Mouse (Mus musculus) gastrocnemius, postnatal 14 days (tissue): ENCODE data around the gene Dock7. TPM values are rescaled to one million over a fixed set of nuclear protein-coding genes. Genes with fewer than 3 reads are reported as not detected.
"Not testable (repeated sequence)": the region's sequence is repeated elsewhere in the genome, so short reads cannot be mapped to it uniquely, and the experiment has no call there.

ENCODE experiments used
- DNase-seq: peaks from one replicate; pipeline ENCODE4 v3.0.0; 2021; ENCODE audit warnings: mixed read lengths
- intact Hi-C: fragments of 180-260 bp; cut with DNase I; formaldehyde crosslinking; loops from one replicate; pipeline ENCODE4 v1.15.1; 2025; ENCODE audit warnings: low total_unique reads
- total RNA-seq, 2 experiments: library from RNA; stranded (reverse); gene quantifications; 2 replicates each; pipeline ENCODE4 v1.2.3; 2021

Gene Dock7
- total RNA-seq, 2 experiments from 2014 or later: 11.0 to 14.7 TPM

DNA sequence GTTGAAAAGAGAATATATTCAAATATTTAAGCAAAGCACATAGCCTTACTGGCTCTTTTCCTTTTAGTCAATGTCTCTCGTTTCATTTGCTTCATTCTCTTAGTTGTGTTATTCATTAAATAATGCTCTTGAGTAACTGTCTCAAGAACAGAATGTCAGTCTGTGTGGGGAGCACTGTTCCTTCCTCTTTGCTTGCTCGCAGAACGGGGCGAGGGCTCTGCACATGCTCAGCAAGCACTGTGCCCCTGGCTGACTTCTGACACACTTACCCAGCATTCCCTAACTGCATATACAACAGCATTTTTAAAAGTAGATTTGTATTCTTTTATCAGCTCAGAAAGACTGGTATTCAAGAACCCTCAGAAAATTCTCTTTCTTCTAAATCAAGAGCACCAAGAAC lies 87.8 kb downstream of the Dock7 start:
- intact Hi-C loops: no loop called here

DNA sequence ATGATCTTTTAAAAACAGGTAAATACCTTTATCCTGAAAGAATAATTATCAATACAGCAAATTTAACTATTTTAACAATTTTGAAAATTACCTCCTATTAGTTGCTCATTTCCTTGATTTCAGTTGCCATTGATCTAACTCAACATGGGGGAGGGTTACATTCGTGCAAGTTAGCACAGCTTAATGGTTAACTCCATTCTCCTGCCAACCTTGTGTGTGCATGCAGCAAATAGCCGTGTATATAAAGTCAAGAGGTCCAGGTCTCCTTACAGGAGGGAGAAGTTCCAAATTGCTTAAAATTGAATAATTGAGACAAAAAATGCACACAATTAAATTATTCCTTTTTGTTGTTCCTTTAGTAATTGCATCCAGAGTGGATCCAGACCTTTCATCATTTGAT lies 90.0 kb downstream of the Dock7 start, which contains the start of gene Angptl3:
Angptl3 (plus strand) TSS at position 269 of the 400 bp plus-strand sequence.
- DNase-seq: no peak
- intact Hi-C loops: no loop called here

More for the DNA sequence above, 87.8 kb downstream of the Dock7 start:
- DNase-seq: no peak

DNA sequence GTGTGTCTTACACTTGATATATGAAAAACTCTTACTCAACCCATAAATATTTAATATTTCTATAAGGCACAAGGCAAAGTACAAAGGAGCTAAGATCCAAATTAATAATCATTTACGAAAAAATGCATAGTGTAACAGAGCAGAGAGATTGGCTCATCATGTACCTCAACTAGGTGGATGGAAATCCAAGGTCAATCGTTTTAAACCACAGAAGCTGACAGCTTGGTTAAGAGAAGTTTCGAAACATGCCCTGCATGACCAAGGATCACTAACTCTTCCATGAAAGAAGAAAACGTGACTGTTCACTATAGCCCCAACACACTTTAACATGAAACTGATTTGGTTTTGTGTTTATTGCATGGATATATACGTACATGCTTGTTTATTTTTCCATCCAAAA lies 92.3 kb downstream of the Dock7 start:
- intact Hi-C loops: no loop called here
- DNase-seq: no peak

DNA sequence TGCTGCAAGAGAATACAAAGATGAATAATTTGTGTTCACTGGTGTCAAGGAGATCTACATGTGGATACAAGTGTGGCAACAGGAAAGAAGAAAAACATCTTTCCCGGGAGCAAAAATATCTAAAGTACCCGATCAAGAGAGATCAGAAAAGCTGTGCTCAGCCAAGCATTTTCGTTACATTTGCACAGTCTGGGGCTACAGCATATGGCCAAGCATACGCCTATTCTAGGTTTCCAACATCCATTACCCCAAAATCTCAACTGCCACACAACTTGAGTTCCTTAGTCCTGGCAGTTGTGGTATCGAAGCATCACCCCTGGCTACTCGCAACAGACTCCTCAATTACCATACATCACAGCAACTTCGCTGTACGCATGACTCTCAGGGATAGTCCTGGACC lies 98.5 kb downstream of the Dock7 start:
- intact Hi-C loops: no loop called here
- DNase-seq: no peak

DNA sequence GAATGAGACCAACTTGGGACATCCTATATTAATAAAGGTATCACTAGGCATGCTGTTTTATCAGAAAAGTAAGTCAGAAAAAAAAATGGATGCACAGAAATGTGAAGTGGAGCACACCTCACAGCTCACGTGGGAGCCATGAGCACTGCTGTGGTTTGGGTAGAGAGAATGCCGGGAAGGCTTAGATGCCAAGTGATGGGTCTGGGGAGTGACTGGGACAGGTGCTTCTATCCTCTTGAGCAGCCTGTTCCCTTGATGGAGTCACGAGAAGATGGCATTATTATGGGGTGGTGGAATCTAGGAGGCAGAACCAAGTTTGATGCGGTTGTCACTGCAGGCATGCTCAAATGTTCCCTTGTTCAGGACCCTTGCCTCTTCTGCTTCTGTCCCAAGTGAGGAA lies 109.7 kb downstream of the Dock7 start:
- intact Hi-C loops: no loop called here
- DNase-seq: no peak

DNA sequence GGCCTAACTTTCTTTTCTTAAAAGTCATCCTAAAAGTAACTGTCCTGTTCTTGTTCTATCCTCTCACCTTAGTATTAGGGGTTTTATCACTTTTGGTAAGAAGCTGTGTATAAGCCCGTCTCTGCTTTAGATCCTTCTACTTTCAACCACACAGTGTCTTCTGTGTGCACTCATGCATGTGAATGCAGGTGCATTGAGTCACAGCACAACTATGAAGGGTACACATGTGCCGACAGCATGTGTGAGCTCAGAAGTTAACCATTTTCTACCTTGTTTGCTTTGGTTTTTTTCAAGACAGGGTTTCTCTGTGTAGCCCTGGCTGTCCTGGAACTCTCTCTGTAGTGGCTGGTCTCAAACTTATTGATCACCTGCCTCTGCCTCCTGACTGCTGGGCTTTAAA lies 114.4 kb downstream of the Dock7 start:
- intact Hi-C loops: no loop called here
- no peak for DNase-seq

DNA sequence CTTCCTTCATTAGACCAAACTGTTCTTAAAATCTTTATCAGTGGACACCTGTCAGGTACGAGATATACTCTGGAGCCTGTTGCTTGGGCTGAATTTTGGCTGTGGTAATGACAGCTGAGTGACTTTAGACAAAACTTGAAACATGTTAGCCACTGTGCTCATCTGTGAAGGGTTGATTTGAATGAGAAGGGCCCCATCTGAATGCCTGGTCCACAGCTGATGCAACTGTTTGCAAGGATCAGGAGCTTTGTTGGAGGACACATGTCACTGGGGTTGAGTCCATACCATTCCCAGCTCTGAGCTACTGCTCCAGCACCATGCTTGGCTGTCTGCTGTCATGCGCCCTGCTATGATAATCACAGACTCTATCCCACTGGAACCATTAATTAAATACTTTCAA lies 115.1 kb downstream of the Dock7 start:
- intact Hi-C loops: no loop called here
- DNase-seq: no peak

DNA sequence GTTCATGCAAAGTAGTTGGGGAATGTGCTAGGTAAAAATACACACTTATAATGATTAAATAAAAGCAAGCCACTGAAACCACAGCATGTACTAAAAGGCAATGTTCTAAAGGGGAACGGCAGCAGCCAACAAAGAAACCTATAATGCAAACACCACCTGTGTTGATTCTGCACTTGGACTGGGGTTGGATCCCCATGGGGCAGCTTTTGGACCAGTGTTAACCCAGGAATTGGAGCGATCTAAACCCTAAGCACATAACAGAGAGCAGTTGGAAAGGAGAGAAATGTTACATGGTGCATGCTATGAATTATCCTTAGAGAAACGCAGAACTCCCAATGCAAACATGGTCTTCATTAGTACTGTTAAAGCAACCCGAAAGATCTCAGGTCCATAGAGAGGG lies 127.2 kb downstream of the Dock7 start:
- no peak for DNase-seq
- intact Hi-C loops: no loop called here

DNA sequence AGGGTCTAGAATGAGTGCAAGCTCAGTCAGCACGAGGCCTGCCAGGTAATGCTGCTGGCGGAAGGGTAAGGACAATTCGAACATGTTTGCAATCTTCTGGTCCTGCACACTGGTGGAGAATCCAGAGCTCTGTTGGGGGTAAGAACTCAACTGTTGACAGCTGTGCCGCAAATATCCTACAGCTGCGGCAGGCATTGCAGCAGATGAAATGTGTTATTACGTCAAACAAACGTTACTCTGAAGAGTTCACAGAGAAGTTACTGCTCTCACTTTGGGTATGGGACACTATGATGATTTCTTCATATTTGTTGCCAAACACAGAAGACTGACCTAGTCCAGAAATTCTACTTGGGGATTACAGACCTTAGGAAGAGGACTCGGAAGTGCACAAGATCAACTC lies 136.0 kb downstream of the Dock7 start:
- intact Hi-C loops: no loop called here

DNA sequence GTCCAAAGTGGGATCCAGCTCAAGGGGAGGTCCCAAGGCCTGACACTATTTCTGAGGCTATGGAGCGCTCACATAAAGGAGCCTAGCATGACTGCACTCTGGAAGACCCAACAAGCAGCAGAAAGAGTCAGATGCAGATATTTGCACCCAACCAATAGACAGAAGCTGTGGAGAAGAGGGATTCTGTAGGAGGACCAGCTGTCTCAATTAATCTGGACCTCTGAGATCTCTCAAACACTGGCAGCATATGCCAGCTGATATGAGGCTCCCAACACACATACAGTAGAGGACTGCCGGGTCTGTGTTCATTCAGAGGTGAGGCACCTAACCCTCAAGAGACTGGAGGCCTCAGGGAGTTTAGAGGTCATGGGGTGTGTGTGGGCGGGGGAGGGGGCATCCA lies 140.7 kb downstream of the Dock7 start:
- intact Hi-C loops: not testable (repeated sequence)

More for the DNA sequence above, 136.0 kb downstream of the Dock7 start:
- no peak for DNase-seq

DNA sequence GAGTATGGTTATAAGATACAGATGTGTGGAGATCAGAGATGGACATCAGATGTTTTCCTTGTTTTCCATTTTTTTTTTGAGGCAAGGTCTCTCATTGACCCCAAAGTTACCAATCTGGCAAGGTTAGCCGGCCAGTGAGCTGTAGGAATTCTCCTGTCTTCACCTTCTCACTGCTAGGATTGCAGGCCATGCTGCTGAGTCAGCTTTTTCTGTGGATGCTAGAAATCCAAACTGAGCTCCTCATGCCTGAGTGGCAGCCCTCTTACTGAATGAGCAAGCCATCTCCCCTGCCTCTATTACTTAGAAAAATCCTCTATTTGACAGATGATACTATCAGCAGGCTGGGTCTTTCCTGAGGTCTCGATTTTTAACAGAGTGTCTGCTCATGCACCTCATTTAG lies 142.0 kb downstream of the Dock7 start:
- intact Hi-C loops: no loop called here
- DNase-seq: no peak

More for the DNA sequence above, 140.7 kb downstream of the Dock7 start:
- DNase-seq: not testable (repeated sequence)

DNA sequence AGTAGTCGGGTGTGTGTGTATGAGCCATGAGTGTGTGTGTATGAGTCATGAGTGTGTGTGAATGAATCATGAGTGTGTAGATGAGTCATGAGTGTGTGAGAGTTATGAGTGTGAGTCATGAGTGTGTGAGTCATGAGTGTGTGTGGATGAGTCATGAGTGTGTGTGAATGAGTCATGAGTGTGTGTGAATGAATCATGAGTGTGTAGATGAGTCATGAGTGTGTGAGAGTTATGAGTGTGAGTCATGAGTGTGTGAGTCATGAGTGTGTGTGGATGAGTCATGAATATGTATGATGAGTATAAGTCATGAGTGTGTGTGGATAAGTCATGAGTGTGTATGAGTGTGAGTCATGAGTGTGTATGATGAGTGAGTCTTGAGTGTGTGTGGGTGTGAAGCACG lies 142.4 kb downstream of the Dock7 start:
- DNase-seq, intact Hi-C loops: not testable (repeated sequence)

DNA sequence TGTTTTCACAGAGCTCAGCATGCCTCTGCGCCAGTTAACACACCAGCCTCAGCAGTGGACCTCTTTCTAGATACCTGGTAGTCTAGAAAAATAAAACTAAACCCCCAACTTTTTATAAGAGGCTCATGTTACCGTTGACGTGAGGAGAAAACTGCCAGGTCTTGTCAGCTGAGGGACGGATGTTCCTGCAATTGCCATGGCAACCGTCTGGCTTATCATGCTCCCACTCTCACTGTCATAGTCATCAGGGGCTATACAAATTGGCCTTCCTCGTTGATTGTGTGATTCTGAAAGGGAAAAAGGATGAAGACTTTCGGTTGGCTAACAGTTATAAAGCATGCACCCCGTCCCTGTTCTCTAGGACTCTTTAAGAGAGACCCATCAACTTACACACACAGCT lies 145.0 kb downstream of the Dock7 start:
- intact Hi-C loops: no loop called here
- no peak for DNase-seq

DNA sequence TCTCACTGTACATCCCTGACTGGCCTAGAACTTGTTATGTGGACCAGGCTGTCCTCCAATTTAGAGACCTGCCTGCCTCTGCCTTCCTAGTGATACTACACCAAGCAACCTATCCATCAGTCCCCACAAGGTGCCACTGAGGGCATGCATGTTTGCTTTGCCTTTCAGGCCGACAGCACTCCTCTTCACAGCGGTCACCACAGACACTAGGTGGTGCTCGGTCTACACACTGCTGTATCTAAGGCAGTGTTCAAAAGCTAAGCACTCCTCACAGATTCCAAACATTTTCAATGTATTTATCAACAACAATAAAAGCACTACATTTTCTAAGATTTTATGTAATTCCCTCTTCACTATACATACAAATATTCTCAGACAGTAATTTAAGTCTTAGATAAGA lies 150.8 kb downstream of the Dock7 start:
- intact Hi-C loops: no loop called here
- no peak for DNase-seq

DNA sequence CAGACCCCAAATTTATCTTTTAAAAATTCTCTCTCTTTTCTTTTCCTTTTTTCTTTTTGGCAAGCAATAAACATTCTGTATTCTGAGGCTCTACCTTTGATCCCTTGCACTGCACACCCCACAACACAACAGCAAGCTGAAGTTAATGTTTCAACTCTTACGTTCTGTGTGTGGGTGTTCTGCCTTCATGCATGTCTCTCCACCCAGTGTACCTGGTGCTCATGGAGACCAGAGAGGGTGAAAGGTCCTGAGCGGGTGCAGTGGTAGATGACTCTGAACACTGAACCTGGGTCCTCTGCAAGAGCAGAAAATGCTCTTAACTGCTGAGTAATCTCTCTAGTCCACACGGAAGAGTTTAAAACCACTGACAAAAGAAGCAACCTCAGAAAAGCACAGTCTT lies 160.5 kb downstream of the Dock7 start:
- no peak for DNase-seq
- intact Hi-C loops: no loop called here

DNA sequence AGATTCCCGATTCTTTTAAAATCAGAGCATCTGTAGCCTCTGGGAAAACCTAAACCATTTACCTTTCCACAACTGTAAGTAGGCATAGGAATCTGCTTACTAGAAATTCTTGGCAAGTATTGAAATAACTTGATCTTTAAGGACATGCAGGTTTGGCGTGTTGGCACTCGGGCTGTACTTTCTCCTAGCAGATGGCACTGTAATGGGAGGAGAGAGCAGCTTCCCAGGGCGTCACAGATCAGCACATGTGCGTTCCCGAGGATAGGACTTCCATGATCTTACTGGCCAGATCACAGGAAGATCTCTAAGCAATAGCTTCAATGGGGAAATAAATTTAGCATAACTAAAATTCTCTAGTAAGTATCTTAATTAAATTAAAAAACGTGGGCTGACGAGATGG lies 164.7 kb downstream of the Dock7 start:
- no peak for DNase-seq
- intact Hi-C loops: no loop called here

DNA sequence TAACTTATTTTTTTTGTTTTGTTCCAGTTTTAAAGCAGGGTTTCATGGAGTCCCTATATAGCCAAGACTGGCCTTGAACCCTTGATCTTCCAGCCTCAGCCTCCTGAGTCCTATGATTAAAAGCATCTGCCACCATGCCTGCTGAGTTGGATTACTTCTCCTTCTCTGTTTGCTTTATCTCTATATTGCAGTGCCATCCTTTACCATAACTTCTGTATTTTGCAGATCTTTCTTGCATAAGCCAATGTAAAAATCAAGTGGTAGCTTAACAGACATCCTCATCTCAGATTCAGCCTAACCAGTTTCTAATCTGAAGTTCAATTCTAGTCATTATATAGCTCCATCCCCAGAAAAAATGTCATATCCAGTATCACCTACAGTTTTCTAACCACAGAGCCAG lies 170.2 kb downstream of the Dock7 start:
- no peak for DNase-seq
- intact Hi-C loops: no loop called here

DNA sequence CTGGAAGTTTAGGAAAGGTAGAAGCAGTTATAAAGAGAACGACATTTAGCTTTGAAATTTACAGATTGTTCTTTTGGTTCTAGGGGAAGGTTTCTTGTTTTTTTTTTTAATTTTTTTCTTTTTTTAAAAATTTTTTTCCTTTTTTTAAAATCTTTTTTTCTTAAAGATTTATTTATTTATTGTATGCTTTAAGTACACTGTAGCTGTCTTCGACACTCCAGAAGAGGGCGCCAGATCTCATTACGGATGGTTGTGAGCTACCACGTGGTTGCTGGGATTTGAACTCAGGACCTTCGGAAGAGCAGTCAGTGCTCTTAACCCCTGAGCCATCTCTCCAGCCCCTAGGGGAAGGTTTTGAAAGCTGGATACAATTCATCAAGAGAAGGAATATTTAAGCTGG lies 182.5 kb downstream of the Dock7 start:
- intact Hi-C loops, DNase-seq: not testable (repeated sequence)

DNA sequence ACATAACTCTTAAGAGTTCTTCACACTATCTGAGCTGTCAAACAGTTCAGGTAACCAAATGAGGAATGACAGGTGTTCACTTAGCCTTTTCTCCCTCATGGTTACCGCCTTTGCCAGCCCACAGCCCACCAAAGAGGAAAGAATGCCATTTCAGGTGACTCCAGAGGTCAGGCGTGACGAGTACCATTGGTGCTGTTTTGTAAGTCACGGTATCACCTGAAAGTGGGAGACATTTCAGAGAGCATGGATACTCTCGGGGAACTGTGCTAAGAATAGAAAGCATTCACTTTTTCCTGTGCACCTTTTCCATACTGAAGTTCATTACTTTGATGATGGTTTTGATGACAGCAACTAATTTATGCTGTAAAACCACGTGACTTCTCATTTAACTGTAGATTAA lies 184.7 kb downstream of the Dock7 start:
- intact Hi-C loops: no loop called here
- DNase-seq: no peak

DNA sequence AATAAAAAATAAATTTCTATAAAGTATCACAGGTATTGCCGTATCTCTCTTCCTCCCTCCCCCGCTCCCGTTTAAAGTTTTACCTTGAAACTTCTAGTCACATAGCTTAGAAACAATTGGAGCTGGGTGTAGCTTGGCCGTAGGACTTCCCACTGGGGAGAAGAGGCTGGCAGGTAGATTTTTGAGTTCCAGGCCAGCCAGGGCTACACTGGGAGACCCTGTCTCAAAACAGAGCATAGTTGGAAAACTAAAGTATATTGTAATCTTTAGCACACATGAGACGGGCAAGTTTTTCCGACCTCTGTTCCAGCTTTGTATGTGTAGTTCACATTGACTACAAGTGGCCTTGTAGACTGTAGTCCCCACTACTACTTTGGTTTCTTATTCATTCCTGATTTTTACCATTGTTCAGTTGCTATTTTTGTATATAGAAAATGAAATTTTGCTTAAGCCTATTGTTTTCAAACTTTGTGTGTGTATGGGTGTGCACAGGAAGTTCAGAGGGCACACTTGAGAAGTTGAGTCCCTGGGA lies 195.4 kb downstream of the Dock7 start:
- DNase-seq: no peak
- intact Hi-C loops: no loop called here

DNA sequence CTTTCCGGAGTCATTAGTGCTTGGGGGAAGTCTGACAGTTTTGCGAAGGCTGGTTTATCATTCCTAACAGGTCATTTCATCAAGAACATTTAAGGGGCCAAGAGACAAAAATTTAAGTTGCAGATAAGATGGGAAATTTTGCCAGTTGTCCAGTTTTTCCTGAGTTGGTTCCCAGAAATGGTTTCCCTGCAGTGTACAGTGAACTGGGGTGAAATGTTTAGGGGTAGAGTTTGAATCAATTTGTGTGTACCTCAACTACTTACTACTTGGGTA lies 195.9 kb downstream of the Dock7 start:
- intact Hi-C loops: no loop called here

DNA sequence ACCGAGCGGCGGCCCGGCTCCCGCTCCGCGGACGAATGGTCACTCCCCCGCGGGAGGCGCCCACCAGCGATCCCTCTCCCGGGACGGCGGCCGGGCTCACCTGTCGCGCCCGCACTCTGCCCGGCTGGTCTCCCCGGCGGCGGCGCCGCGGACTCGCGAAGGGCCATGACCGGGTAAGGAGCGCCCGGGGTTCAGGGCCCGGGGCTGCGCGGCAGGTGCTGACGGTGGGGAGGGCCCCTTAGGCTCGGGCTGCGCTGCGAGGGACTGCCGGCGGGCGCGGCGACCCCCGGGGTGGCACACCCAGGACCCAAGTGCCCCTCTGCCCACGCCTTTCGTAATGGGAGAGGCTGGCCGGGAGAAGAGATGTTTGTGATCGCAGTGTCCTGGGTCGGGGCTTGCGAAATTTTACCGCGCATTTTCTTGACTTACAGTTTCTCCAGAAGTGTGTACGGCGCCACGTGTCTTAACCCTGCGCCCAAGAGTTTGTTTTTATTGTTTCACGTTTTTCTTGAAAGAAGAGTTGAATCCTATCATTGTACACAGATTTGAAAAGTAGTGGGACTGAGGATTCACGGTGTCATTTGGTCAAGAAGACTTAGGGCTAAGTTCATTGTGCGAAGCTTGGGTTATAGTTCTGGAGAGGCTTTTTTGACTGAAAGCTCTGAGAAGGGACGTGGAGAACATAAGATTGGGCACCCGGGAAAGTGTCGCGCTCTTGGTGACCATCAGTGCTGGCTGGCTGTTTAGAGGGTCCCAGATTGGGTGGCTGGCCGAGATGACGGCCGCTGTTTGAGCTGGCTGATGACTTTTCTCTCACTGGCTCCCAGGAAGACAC lies 196.4 kb downstream of the Dock7 start:
- peak; percentile 63 for DNase-seq

More for the DNA sequence above, 195.9 kb downstream of the Dock7 start:
- no peak for DNase-seq

More for the DNA sequence above, 196.4 kb downstream of the Dock7 start:
- intact Hi-C loops: no loop called here
